8 mouse cellular contexts compared by ENCODE assay signal in the genomic region with DNA sequence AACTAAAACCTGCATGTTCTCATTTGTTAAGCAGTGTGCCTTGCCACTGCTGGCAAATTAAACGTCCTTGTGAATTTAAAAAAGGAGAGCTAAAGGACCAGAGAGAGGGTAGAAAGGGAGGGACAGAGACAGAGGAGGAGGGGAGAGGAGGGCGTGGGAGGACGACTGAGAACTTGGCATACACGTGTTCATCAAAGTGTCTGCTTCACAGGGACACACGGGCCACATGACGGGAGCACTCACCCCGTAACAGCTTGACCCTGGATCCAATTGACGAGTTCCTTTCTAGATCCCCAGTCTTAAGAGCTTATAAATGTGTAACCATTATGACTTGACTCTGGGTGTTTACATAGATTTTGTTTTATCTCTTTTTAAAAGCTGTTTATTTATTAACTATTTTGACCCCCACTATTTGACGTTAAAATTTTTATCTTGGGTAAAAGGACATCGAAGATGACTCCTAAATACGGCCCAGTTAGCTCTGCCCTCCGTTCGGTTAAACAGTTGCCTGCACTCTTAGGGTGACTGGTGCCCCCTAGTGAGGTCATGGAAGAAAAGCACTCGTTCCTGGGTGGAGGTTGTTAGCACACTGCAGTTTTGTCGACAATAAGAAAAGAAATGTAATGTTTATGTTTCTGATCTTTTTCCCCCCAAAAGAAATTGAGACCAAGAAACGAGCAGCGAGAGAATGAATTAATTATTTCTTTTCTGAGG.
DNase-seq lines count a peak whose midpoint lies in the region; ATAC-seq and TF ChIP-seq lines count a peak whose summit lies in the region.

No protein-coding gene starts in this region.

- H3K4me2 ChIP-seq in forebrain, embryonic 11.5 days (ENCODE audit: low read depth, low read length, severe bottlenecking), result no peak overlapping the region

- 28% methylated on average over 17 of the region's 17 CpGs for WGBS in forebrain, embryonic 11.5 days
- 41% methylated on average over 17 of the region's 17 CpGs for WGBS in forebrain, embryonic 10.5 days
- WGBS in kidney, adult 2 months, result 21% methylated on average over 17 of the region's 17 CpGs

- no peaks in the 10 kb centered on the region for H3K4me1 ChIP-seq in forebrain, embryonic 11.5 days (replicated peaks; ENCODE audit: control insufficient read depth, insufficient read depth, low read length)
- H3K4me1 ChIP-seq in forebrain, embryonic 10.5 days, result peaks cover 26% of the 10 kb centered on the region
- no peaks in the 10 kb centered on the region for H3K4me1 ChIP-seq in kidney, adult 2 months (ENCODE audit: control insufficient read depth, insufficient read depth, low read length)

- no peak overlapping the region for H3K4me3 ChIP-seq in forebrain, embryonic 11.5 days (ENCODE audit: low read depth, low read length)
- no peak overlapping the region for H3K4me3 ChIP-seq in forebrain, embryonic 10.5 days
- H3K4me3 ChIP-seq in kidney, adult 2 months (ENCODE audit: insufficient read depth, low read depth, low read length), result no peak overlapping the region

- no peak for DNase-seq in forebrain, embryonic 11.5 days (ENCODE audit: low spot score)
- no peak for DNase-seq in forebrain, embryonic 10.5 days (ENCODE audit: extremely low spot score, low spot score)
- peak; percentile 44 for DNase-seq in urinary bladder, postnatal 25 days (ENCODE audit: low spot score)
- DNase-seq in urinary bladder, adult 18-20 months (ENCODE audit: low spot score in 2 of 2), result no peak
- peak; percentile 75 for DNase-seq in embryo, embryonic 11 days
- DNase-seq in kidney, adult 2 months, result peak; percentile 82
- peak; percentile 15 to 71 for DNase-seq in thymus, postnatal 10 days (ENCODE audit: low spot score in 2 of 2)

- H3K27ac ChIP-seq in forebrain, embryonic 11.5 days (ENCODE audit: low read depth, low read length), result no peak overlapping the region
- no peak overlapping the region for H3K27ac ChIP-seq in forebrain, embryonic 10.5 days
- no peak overlapping the region for H3K27ac ChIP-seq in kidney, adult 2 months (ENCODE audit: insufficient read depth, low read depth, low read length)

- H3K27me3 ChIP-seq in forebrain, embryonic 11.5 days (ENCODE audit: control insufficient read depth, insufficient read depth, low read length), result no peaks in the 10 kb centered on the region
- no peaks in the 10 kb centered on the region for H3K27me3 ChIP-seq in forebrain, embryonic 10.5 days (ENCODE audit: poor library complexity, severe bottlenecking)
- no peaks in the 10 kb centered on the region for H3K27me3 ChIP-seq in kidney, adult 2 months (replicated peaks; ENCODE audit: control insufficient read depth, insufficient read depth, low read length)

- 0 out of 2 replicates have a peak, but pooled peaks have one; percentile 33 for ATAC-seq in forebrain, embryonic 11.5 days (replicated peaks; ENCODE audit: low FRiP score)
- ATAC-seq in megakaryocyte progenitor cell, adult 5-6 weeks (replicated peaks; ENCODE audit: poor library complexity), result peak; percentile 96

- no peaks in the 10 kb centered on the region for H3K9me3 ChIP-seq in forebrain, embryonic 11.5 days (ENCODE audit: control insufficient read depth, low read length)
- H3K9me3 ChIP-seq in forebrain, embryonic 10.5 days, result no peaks in the 10 kb centered on the region

- no peak for TF ChIP-seq POLR2A in kidney, adult 2 months (IDR thresholded peaks at IDR 0.05; ENCODE audit: low read depth, low read length)

- H3K9ac ChIP-seq in forebrain, embryonic 11.5 days (ENCODE audit: low read length), result no peak overlapping the region

- no peaks in the 10 kb centered on the region; the same call in 1 of the 2 replicates for H3K36me3 ChIP-seq in forebrain, embryonic 11.5 days (ENCODE audit: control insufficient read depth, insufficient read depth, low read length)
- peaks cover 65% of the 10 kb centered on the region for H3K36me3 ChIP-seq in forebrain, embryonic 10.5 days (replicated peaks)
- peaks cover 1% of the 10 kb centered on the region; the same call in 1 of the 2 replicates for H3K36me3 ChIP-seq in kidney, adult 2 months (ENCODE audit: control insufficient read depth, insufficient read depth, low read length)

- TF ChIP-seq CTCF in kidney, adult 2 months (conservative IDR thresholded peaks at IDR 0.05; ENCODE audit: insufficient read depth, insufficient read length, low read depth, low read length), result peak; percentile 96

Comparison
In these comparisons a context has a peak if more than half of its experiments do, and no peak if none do; other contexts are left out.
1. DNase-seq: peak in urinary bladder, postnatal 25 days (single experiment), embryo, embryonic 11 days (single experiment), kidney, adult 2 months (single experiment) and thymus, postnatal 10 days (2 of 2); none in forebrain, embryonic 11.5 days (single experiment), forebrain, embryonic 10.5 days (single experiment) and urinary bladder, adult 18-20 months (0 of 2).